Mouse (Mus musculus): ENCODE data around the gene Nfe2l1. TPM values are rescaled to one million over a fixed set of nuclear protein-coding genes. Genes with fewer than 3 reads are reported as not detected.
"Not testable (repeated sequence)": the region's sequence is repeated elsewhere in the genome, so short reads cannot be mapped to it uniquely, and the experiment has no call there.

Gene Nfe2l1
- 100 to 1,000 TPM; 460 to 570 TPM for total RNA-seq (2021)
- long read RNA-seq, experiment 1, full-length matches to known transcripts: 261 of 438 reads
- long read RNA-seq, experiment 1, partial matches to known transcripts: 41 of 438 reads
- long read RNA-seq, experiment 1, other reads (novel, unspliced or antisense): 136 of 438 reads
- long read RNA-seq, experiment 2, full-length matches to known transcripts: 195 of 362 reads
- long read RNA-seq, experiment 2, partial matches to known transcripts: 27 of 362 reads
- long read RNA-seq, experiment 2, other reads (novel, unspliced or antisense): 140 of 362 reads

- peak; percentile 99 for DNase-seq (ENCODE audit: low spot score)
Observed at GRCm38 (mm10) chr11:96829813-96830538, at the start of gene Nfe2l1. TSS of gene Nfe2l1 (minus strand) at chr11:96829968.

- no peak for DNase-seq (ENCODE audit: low spot score)
Observed at GRCm38 (mm10) chr11:96879359-96879758, 49.6 kb upstream of the Nfe2l1 start.

GRCm38 (mm10) chr11:96878715-96879114, 48.9 kb upstream of the Nfe2l1 start:
- no peak for DNase-seq (ENCODE audit: low spot score)

DNA sequence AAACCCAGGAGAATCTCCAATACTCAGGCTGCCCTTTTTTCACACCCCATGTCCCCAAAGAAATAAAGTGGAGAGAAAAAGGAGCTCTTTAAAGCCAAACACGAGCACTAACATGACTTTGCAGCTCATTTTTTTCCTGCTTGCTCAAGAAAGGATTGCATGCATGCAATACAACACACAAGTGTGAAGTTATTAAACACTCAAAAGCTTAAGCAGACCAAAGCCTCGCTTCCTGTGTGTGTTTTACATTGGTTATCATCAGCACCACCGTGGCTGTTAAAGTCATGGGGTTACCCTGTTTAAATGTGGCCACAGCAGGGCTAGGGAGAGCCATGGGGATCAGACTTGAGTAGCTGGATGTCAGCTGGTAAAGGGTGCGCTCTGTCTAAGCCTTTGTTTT, 47.3 kb upstream of the Nfe2l1 start:
- no peak for DNase-seq (ENCODE audit: low spot score)

DNA sequence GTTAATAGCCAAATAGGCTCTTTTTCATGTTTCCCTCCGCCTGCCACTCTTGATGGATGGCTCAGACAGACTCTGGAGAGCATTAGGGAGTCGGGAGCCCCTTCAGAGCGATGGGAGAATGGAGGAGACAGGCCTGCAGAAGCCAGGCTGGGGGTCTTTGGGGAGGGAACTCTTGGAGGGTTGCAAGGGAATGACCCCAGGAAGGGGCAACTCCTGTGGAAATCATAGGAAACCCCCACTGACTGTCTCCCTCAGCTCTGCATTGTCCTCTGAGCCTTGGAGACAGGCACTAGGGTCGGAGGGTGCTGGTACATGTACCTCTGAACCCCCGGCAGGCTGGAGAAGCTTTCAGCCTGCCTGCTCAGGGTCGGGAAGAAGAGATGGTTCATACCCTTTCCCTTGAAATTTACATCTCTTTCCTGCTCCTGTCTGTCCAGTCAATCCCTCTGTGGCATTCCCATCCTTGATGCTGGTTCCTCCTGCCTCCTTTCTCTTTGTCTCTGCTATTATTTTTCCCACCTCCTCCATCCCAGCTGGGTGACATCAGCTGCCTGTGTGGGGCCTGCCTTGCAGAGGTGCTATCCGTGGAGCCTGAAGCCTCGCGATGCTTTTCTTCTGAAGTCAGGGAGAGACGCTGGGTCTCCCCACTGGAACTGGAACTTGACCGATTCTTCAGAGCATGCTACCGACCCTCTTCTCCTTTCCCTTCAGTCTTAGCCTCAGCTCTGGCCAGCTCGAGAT, 46.7 kb upstream of the Nfe2l1 start:
- DNase-seq (ENCODE audit: low spot score): no peak

- DNase-seq (ENCODE audit: low spot score): peak; percentile 38
Observed at GRCm38 (mm10) chr11:96875745-96876144, 46.0 kb upstream of the Nfe2l1 start.

DNA sequence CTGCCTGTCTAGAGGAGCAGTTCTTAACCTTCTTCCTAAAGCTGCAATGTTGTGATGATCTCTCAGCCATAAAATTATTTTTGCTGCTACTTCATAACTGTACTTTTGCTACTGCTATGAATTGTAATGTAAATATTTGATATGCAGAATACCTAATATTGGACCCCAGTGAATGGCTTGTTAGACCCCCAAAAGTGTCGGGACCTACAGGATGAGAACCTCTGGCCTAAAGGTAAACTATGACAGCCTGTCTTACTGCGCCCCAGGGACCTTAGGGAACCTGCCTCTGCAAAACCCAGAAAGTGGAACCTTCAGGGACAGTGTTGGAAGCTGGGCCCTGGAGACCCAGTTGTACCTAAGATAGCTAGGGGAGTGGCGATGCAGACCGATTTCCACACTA, 45.5 kb upstream of the Nfe2l1 start:
- DNase-seq (ENCODE audit: low spot score): no peak

- peak; percentile 51 for DNase-seq (ENCODE audit: low spot score)
Observed at GRCm38 (mm10) chr11:96873601-96874140, 43.9 kb upstream of the Nfe2l1 start.

DNA sequence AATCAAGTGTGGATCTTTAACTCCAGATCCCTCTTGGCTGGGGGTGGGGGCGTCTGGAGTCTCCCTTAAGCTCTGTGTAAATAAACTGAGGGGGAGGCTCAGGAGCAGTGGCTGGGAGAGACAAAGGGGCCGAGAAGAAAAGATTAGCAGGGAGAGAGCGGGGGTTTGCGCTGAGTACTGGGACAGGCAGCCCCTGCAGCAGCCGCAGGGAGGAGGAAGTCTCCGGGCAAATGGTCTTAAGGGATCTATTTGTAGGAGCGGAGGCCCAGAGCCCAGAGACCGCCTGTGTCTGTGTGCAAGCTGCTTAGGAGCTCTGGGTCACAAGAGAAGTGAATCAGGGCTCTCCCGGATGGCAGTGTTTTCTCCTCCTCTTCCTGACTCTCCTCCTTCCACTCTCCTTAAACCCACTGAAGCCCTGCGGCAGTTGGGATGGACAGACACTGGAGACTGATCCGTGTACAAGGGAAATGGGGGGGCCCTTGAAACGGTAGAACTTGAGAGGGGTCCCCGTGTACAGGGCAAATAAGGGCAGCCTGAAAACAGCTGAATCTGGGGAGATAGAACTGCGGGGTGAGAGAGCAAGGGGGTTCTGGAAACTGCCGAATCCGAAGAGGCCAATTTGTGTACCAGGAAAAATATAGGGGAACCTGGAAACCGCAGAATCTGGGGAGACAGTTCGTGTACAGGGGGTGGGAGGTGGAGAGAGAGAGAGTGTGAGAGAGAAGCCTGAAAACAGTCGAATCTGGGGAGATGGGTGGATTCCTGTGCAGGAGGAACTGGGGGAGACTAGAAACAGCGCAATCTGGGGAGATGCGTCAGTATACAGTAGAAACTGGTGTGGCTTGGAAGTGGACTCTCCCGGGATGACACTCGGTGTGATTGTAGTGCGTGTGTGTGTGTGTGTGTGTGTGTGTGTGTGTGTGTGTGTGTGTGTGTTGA, 42.9 kb upstream of the Nfe2l1 start:
- DNase-seq (ENCODE audit: low spot score): no peak

GRCm38 (mm10) chr11:96867149-96867548, 37.4 kb upstream of the Nfe2l1 start:
- DNase-seq (ENCODE audit: low spot score): peak; percentile 71

GRCm38 (mm10) chr11:96863206-96863995, 33.6 kb upstream of the Nfe2l1 start:
- peak; percentile 47 for DNase-seq (ENCODE audit: low spot score)

DNA sequence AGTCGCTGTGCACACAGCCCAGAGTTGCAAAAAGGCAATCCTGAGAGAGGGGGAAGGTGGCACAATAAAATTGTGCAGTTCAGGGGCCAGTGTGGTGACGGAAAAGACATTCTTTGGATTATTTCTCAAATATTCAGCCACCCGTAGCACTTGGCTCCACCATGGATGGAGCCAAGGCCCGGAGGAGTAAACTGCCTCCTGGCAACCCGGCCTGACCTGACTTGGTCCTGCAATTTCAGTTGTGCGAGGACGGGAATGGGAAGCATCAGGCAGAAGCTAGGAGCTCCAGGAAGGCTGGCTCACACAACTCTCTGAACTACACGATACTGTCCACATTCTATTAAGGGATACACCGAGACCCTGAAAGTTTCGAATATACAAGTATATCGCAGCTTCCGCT, 32.8 kb upstream of the Nfe2l1 start:
- no peak for DNase-seq (ENCODE audit: low spot score)

DNA sequence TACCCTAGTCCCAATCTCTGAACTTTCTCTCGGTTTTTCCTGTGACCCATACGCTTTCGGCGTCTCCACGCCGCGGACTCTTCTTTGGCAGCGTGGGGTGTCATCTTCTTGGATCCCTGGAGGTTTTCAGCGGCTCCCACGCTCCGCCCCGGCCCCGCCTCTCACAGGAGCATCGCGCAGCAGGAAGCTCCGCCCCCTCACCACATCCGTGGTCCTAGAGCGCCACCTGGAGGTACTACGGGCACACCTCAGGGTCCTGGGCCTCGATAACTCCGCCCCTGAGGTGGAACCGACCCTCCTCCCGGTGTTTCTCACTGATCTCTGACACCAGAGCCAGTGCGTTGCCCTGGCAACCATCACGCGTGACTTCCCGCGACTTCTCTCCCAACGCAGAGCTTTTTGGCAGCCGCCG, 32.1 kb upstream of the Nfe2l1 start:
- peak; percentile 97 for DNase-seq (ENCODE audit: low spot score)

DNA sequence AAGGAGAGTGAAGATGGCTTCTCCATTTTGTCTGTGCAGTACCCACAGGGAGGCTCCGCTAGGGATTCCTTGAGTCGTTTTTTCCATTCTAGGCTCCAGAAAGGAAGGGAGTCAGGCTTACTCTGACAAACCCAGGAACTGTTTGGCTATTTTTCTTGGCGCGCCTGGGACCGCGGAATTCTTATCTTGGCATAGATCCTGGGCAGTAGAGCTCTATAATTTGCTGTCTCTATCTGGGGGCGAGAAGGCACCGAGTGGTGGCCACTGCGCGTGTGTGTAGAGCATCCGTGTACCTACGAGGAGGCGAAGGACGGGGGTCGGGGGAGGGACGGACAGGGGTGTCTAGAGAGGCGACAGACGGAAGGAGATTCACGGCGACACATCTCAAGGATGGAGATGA, 31.7 kb upstream of the Nfe2l1 start:
- DNase-seq (ENCODE audit: low spot score): peak; percentile 48

DNA sequence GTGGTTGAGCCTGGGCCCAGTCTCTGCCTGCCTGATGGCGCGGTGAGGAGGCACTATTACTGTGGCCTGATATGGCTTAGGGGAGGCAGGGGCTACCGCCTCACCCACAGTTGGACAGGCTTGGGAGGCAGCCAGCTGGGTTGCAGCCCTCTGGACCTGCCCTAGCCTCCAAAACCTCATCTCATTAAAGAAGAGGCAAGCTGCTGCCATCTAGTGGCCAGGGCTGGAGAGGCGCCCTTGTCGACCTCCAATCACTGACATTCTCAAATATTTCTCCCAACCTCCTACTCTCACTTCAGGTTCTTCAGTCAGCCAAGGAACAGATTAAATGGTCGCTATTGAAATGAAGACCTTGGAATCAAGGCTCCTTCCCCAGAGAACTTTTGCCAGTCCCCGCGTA, 30.8 kb upstream of the Nfe2l1 start:
- peak; percentile 88 for DNase-seq (ENCODE audit: low spot score)

DNA sequence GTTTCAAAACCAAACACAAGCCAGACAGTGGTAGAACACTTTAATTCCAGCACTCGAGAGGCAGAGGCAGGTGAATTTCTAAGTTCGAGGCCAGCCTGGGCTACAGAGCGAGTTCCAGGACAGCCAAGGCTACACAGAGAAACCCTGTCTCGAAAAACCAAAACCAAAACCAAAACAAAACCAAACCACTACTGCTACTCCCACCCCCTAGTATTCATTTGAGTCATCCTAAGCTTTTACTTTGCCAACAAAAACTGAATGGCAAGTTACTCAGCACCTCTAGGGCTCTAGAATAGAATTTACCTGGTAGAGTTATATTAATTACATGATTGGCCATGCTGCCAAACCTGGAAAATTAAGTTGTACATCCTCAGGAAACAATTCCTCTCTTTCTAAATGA, 29.9 kb upstream of the Nfe2l1 start:
- no peak for DNase-seq (ENCODE audit: low spot score)

- DNase-seq (ENCODE audit: low spot score): no peak
Observed at GRCm38 (mm10) chr11:96857446-96857845, 27.7 kb upstream of the Nfe2l1 start.

GRCm38 (mm10) chr11:96849681-96850467, 20.1 kb upstream of the Nfe2l1 start, which contains the start of gene Copz2:
TSS of gene Copz2 (plus strand) at chr11:96849870.
- no peak for DNase-seq (ENCODE audit: low spot score)

DNA sequence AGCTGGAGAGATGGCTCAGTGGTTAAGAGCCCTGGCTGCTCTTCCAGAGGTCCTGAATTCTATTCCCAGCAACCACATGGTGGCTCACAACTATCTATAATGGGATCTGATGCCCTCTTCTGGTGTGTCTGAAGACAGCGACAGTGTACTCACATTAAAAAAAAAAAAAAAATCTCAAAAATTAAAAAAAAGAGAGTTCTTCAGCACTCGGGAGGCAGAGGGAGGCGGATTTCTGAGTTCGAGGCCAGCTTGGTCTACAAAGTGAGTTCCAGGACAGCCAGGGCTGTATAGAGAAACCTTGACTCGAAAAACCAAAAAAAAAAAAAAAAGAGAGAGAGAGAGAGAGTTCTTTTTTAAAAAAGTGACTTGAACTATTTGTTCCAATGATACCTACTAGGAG, 19.4 kb upstream of the Nfe2l1 start:
- DNase-seq (ENCODE audit: low spot score): not testable (repeated sequence)

All from gastrocnemius, adult 18-20 months (tissue).